Mouse (Mus musculus) urinary bladder, adult 18-20 months (tissue): ENCODE data around the gene Gbe1.

Experiments
- DNase-seq, 2 experiments: peaks; one replicate each; pipeline ENCODE4 v3.0.0; 2022; ENCODE audit warnings: low spot score in 2 of 2, mixed read lengths in 2 of 2

Gbe1 gene

DNA sequence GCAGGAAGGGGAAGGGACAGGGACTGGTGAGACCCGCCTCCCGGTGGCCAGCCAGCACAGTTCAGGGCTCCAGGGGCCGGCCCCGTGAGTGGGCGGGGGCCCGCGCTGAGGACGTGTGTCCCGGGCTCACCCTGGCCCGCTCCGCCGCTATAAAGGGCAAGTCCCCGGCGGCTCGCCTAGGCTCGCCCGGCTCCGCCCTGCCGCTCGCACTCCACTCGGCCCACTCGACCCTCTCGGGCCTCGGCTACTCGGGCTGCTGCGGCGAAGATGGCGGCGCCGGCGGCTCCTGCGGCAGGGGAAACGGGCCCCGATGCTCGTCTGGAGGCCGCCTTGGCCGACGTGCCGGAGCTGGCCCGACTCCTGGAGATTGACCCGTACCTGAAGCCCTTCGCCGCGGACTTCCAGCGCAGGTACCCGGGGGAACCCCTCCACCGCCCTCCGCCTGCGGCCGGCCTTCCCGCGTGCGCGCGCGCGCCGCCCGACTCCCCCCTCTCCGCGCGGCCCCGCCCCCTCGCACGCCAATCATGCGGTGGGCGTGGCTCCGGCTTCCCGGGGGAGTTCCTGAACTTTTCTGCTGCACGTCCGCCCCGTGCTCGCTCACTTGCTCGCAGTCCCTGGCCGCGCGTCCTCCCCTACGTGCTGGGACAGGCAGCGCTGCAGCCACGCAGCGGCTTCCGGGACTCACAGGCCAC is at the start of gene Gbe1:
Gene Gbe1, plus strand, starts transcription at position 64 of the 692 bp plus-strand sequence.
- peak; percentile 90 to 92 for DNase-seq

DNA sequence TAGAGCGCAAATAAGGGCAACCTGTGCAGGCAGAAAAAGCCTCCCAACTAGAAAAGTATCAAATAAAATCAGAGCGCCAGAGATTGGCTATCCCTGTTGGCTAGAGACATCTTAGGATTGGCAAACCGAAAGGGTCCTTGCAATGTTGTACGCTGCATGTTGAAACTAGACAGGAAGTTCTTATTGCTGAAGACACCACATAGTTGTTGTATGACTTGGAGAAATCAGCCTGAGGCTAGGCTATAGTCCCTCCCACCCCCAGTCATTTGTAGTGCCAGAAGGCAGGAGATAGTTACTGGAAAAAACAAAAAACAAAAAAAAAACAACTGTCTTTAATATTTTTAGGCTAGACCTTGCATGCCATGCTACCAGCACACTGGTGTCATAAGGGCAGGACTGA is 3.1 kb upstream of the Gbe1 start:
- DNase-seq: no peak

DNA sequence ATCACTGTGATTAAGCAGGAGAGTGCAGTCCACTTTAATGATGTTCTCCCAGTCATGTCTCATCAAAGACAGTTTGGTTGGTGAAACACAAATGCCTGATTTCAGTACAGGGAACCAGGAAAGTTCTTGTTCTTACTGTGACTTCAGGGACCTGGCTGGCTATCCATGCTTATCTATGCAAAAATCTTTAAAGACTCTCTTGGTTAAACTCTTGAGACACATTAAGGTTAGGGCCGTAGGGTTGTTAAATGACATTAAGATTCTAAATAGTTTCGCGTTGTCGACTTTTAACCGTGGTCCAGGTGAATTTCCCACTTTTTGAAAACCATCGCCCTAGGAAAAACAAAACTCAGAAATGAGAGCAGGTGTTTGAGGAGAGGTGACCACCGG is 258 bp upstream of the Gbe1 start:
- no peak for DNase-seq

DNA sequence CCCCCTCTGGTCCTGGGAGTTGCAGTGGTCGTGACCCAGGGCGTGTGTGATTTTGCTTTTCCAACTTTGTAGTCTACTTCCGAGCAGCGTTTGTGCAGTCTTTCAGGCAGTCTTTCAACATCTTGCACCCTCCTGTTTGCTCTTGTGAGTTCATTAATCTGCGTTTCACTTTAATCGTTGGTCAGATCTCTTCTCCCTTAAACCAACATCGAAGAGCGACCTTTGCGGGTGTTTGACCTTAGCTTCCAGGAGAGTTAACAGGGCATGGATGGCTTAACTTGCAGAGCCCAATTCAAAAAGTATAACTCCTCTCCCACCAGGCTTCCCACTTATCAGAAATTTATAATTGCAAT is 805 bp downstream of the Gbe1 start:
- no peak for DNase-seq

DNA sequence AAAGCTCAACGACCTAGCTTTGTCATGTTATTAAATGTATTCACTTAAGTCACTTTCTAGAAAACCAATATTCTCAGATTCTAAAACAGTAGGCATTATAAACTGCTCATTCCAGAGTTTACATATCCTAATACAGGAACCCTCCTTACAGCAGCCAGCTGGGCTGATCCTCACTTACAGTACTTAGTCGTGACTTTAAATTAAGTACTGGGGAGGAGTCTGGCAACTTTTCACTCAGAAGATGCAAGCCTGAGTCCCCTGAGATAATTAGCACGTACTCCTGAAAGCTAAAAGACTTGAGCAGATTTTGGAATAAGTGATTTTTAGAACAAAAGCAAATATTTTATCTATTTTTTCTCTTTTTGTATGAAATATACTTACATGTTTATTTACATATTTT is 1.5 kb downstream of the Gbe1 start:
- DNase-seq: no peak

DNA sequence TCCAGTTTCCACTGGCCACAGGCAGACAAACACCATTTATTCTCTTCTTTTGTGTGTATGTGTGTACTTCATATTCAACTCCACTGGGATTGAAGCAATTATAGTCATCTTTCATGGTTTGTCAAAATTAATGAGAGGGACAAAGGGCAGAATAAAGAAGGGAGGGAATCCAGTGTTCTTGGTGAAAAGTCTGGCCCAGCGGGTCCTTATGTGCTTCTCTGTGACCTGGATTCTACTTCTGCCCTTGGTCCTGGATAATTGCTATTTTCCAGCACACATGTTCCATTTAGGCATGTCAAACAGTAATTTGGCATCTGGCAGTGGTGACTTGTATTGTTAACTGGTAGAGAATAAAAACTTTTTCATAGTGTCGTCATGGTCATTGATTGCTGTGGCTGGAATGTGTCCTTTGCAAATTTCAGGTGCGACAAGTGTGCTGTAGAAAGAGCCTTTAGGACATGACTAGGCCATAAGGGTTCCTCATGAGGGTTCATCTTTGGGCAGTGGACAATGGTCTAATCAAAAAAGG is 2.2 kb downstream of the Gbe1 start:
- no peak for DNase-seq

DNA sequence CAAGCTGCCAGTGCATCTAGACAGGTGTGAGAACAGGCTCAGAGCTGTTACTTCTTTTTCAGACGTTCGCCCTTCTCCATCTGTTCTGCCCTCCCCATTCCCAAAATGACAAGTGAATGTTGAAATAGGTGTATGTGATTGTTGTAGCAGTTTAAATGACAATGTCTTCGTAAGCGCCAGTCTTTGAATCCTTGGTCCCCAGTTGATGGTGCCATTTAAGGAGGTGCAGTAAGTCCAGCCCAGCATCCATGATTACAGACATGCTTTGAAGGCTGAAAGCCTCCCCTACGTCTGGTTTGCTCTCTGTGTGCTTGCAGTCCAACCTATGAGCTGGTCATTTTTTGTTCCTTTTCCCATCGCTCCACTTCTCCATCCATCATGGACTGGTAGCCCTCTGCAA is 5.6 kb downstream of the Gbe1 start:
- no peak for DNase-seq

- no peak for DNase-seq
Measured at GRCm38 (mm10) chr16:70320612-70321280, 7.0 kb downstream of the Gbe1 start.

- no peak for DNase-seq
Measured at GRCm38 (mm10) chr16:70326339-70326948, 12.7 kb downstream of the Gbe1 start.

- DNase-seq: no peak
Measured at GRCm38 (mm10) chr16:70328566-70328965, 14.8 kb downstream of the Gbe1 start.

DNA sequence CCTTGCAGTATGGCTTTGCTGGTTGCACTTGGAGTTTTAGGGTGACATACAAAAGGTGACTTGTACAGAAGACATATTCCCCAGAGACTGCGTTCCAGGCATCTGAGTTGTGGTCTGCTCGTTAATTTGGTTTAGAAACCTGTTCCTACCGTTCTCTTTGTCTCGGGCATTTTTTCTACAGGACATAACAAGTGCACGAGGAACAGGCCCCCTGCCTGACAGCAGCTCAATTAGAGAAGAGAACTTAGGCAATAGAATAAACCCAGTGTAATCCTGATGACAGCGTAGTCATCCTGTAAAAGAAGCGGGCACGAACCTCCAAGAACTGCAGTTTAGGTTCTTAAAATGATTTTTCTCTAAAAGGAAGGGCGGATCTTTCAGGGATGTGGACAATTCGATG is 15.3 kb downstream of the Gbe1 start:
- no peak for DNase-seq

GRCm38 (mm10) chr16:70329471-70329870 is 15.7 kb downstream of the Gbe1 start:
- no peak for DNase-seq

DNA sequence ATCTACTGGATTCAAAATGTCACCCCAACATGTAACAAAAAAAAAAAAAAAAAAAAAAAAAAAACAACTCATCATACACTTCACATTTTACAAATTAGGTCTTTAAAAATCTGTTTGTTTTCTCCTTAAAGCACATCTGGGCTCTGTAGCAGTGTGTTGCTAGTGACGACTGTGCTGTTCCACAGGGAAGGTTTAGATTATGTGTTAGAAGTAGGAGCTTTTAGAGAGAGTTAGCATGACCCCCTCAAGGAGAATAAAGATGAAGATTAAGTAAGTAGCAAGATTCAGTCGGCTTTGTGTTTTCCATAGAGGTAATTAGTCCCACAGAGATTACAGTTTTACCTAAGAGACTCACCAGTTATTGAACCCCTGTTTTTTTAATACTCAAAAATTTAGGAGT is 16.3 kb downstream of the Gbe1 start:
- DNase-seq: no peak

GRCm38 (mm10) chr16:70330626-70331275 is 17.0 kb downstream of the Gbe1 start:
- no peak for DNase-seq

GRCm38 (mm10) chr16:70334812-70335211 is 21.1 kb downstream of the Gbe1 start:
- DNase-seq: no peak

DNA sequence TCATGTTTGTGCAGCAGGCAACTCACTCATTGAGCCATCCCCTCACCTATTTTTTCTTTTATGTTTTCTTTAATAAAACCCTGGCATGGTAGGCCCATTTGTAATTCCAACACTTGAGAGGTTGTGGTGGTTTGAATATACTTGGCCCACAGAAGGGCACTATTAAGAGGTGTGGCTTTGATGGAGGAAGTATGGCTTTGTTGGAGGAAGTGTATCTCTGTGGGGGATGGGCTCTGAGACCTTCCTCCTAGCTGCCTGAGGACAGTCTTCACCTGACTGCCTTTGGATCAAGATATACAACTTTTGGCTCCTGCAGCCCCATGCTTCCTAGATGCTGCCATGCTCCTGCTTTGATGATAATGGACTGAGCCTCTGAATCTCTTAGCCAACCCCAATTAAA is 21.7 kb downstream of the Gbe1 start:
- no peak for DNase-seq

DNA sequence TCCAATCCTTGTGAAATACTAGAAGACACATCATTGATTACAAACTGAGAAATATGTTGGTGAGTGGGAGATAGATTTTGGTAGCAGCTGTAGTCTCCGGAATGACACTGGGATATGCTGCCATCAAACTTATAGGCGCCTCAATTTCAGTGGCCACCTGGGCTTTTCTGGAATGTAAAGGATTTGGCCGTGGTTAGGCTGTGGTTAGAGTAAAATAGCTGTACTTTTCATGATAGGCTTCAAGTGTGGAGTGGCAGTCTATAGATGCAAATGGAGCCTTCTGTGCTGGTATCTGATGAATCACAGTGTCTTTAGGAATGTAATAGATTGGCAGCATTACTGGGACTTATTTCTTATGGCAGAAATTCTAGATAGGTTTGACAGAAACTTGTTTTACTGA is 23.9 kb downstream of the Gbe1 start:
- no peak for DNase-seq

DNA sequence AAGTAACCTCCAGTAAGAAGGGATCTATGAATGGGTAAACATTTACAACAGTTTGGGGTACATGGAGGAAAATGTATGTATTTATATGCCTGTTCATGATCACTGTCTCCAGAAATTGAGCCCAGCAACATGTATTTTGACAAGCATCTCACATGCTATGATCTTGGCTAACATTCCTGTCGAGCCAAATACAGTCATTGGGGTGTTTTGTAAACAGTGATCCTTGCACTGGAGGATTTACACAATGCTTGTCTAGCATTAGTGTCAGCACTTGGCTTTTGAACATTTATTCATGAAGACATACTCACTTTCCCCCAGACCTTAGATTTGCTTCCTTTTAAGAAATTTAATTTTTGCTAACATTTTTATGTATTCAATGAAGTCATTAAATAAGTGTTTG is 30.7 kb downstream of the Gbe1 start:
- DNase-seq: no peak

DNA sequence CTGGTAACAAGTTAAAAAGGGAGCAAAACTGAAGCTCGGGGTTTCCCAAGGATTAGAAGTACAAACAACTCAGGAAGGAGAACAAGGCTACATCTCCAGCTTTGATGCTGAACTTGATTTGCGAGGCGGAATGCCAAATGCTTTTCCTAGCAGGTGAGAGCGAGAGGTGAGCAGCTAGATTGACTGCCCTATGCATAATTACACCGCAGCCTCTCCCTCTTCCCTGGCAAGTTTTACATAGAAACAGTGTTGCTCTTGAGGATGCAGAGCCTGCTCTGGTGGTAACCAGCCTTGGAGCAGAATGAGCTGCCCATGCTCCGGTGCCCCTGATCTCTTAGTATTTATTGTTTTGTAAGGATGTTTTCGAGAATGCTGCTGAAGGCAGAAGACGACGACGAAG is 31.9 kb downstream of the Gbe1 start:
- DNase-seq: no peak

GRCm38 (mm10) chr16:70350011-70350410 is 36.3 kb downstream of the Gbe1 start:
- DNase-seq: no peak

DNA sequence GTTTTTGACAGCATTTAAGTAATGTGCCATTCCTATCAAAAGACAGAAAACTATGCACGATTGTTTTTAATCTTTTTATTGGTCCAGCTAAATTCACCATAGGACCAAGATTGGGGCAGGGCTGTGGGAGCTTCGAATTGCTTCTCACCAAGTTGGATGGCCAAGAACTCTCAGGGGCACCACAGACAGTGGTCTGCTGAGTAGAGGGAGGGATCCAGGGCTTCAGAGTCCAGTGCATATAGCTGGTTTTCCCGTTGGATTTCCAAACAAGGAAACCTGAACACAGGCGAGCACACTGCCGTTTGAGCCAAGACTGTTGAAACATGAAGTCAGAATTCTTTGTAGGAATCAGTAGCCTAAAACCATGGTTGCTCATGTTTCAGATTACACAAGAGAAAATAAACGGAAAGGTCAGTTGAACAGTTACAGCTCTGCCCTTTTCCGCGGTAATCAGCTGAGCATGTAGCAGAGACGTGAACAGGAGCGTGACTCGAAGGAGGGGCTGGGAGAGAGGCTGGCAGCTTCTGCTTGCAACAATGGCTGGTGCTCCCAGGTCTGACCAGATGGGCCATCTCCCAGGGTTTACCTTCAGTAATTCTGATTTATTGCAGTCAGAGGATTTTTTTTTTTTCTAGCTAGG is 38.0 kb downstream of the Gbe1 start:
- DNase-seq: no peak

- DNase-seq: no peak
Measured at GRCm38 (mm10) chr16:70352571-70352970, 38.8 kb downstream of the Gbe1 start.
